Mouse (Mus musculus) intestine, embryonic 14.5 days (tissue): ENCODE results near the gene Acsbg2. TPM values are rescaled to one million over a fixed set of nuclear protein-coding genes. Genes with fewer than 3 reads are reported as not detected.
A peak's percentile ranks its signal among the peaks of the same experiment; 100 is the strongest.

Experiments used
- ATAC-seq: fragments of 200-750 bp; cut with Nextera tagmentation; replicated peaks from 2 replicates; pipeline ENCODE4 v1.8.0; 2017; ENCODE audit warnings: low read depth, moderate number of reproducible peaks, moderate TSS enrichment, moderate library complexity; ENCODE audit not compliant: low FRiP score, low TSS enrichment
- DNase-seq: peaks from one replicate; pipeline ENCODE4 v3.0.0-alpha.2; 2018; ENCODE audit warnings: low spot score
- H3K27ac ChIP-seq: fragments of 300-500 bp; sonication (generic); 2 replicates; pipeline ENCODE4 v1.5.1; 2014; ENCODE audit warnings: low read depth, mild to moderate bottlenecking, control low read depth
- H3K27me3 ChIP-seq: fragments of 300-500 bp; sonication (generic); replicated peaks from 2 replicates; pipeline ENCODE4 v1.6.1; 2014; ENCODE audit warnings: low read length, control low read depth; ENCODE audit not compliant: control insufficient read depth, insufficient read depth
- H3K36me3 ChIP-seq: fragments of 300-500 bp; sonication (generic); 2 replicates; pipeline ENCODE4 v1.6.1; 2014; ENCODE audit warnings: low read length, control low read depth; ENCODE audit not compliant: control insufficient read depth, insufficient read depth
- H3K4me1 ChIP-seq: fragments of 300-500 bp; sonication (generic); replicated peaks from 2 replicates; pipeline ENCODE4 v1.6.1; 2014; ENCODE audit warnings: low read length, control low read depth, mixed read lengths; ENCODE audit not compliant: control insufficient read depth, insufficient read depth
- H3K4me2 ChIP-seq: fragments of 300-500 bp; sonication (generic); 2 replicates; pipeline ENCODE4 v1.6.1; 2014; ENCODE audit warnings: low read length
- H3K4me3 ChIP-seq: fragments of 300-500 bp; sonication (generic); 2 replicates; pipeline ENCODE4 v1.5.1; 2014; ENCODE audit warnings: low read depth, low read length, control low read depth, mixed read lengths
- H3K9ac ChIP-seq: fragments of 300-500 bp; sonication (generic); 2 replicates; pipeline ENCODE4 v1.6.1; 2014; ENCODE audit warnings: mild to moderate bottlenecking, low read length
- H3K9me3 ChIP-seq: fragments of 300-500 bp; sonication (generic); 2 replicates; pipeline ENCODE4 v1.6.1; 2016; ENCODE audit warnings: low read length, control low read depth; ENCODE audit not compliant: control insufficient read depth
- WGBS: fragments of 180-500 bp; shearing (Covaris S2); extraction: QIAGEN DNeasy Blood & Tissue Kit; methylation state at CpG from one replicate; pipeline ENCODE4 v1.1.7; 2014; 5-methylcytosine and 5-hydroxymethylcytosine counted together
- polyA plus RNA-seq: library from polyadenylated mRNA; unstranded; fragments of >200 nt; fragmentation: Nextera tagmentation; extraction: Ambion mirVana; gene quantifications from 2 replicates; pipeline ENCODE4 v1.2.1, GENCODE M21; 2014

The Acsbg2 gene
- polyA plus RNA-seq, 1 experiment from 2014 or later = not detected

GRCm38 (mm10) chr17:56829795-56830194 is 44.5 kb downstream of the Acsbg2 start:
- Histone ChIP-seq H3K27me3 (peaks cover 13% of the 10 kb centered on the region), H3K9ac (peak overlapping the region; percentile 38), H3K4me1 (peaks cover 5% of the 10 kb centered on the region; the same call in 1 of the 2 replicates), H3K4me3 (peak overlapping the region; percentile 59), H3K4me2 (peak overlapping the region; percentile 82), H3K36me3 (no peaks in the 10 kb centered on the region), H3K27ac (no peak overlapping the region), H3K9me3 (no peaks in the 10 kb centered on the region)
- DNase-seq (peak; percentile 76), ATAC-seq (no peak)
- WGBS = 2% methylated on average over 27 of the region's 27 CpGs

DNA sequence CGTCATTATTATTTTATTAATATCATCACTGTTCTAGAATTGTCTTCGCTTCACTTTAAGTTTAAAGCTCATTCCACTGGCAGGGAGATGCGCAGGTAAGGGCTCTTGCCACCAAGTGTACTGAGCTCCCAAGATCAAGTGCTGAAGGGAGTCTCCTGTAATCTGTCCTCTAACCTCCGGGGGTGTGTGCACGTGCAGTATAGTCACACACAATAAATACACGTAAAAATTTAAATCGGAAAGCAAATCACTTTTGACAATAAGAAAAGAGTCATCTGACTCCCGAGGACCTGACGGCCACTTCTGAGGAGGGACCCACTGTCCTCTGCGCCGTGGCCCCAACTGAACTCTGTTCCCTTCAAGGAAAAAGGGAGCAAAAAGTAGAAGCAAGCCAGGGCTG is 45.1 kb downstream of the Acsbg2 start:
- WGBS = 32% methylated on average over 11 of the region's 11 CpGs
- H3K4me1 ChIP-seq = peaks cover 5% of the 10 kb centered on the region; the same call in 1 of the 2 replicates
- DNase-seq (no peak), ATAC-seq (no peak)
- H3K9ac ChIP-seq = no peak overlapping the region; the same call in 1 of the 2 replicates
- peak overlapping the region; percentile 82 for H3K4me2 ChIP-seq
- H3K36me3 ChIP-seq = no peaks in the 10 kb centered on the region
- peak overlapping the region; percentile 59 for H3K4me3 ChIP-seq
- H3K9me3 ChIP-seq = no peaks in the 10 kb centered on the region
- H3K27ac ChIP-seq = no peak overlapping the region
- peaks cover 13% of the 10 kb centered on the region for H3K27me3 ChIP-seq

- Histone ChIP-seq H3K27ac (no peak overlapping the region), H3K9ac (no peak overlapping the region), H3K9me3 (no peaks in the 10 kb centered on the region), H3K4me1 (peaks cover 5% of the 10 kb centered on the region; the same call in 1 of the 2 replicates), H3K4me3 (no peak overlapping the region), H3K4me2 (no peak overlapping the region), H3K36me3 (no peaks in the 10 kb centered on the region), H3K27me3 (peaks cover 13% of the 10 kb centered on the region)
- no peak for DNase-seq
- WGBS = 75% methylated on average over 2 of the region's 2 CpGs
- ATAC-seq = no peak; the same call in 1 of the 2 replicates
Measured at GRCm38 (mm10) chr17:56826718-56827117, 47.5 kb downstream of the Acsbg2 start.

DNA sequence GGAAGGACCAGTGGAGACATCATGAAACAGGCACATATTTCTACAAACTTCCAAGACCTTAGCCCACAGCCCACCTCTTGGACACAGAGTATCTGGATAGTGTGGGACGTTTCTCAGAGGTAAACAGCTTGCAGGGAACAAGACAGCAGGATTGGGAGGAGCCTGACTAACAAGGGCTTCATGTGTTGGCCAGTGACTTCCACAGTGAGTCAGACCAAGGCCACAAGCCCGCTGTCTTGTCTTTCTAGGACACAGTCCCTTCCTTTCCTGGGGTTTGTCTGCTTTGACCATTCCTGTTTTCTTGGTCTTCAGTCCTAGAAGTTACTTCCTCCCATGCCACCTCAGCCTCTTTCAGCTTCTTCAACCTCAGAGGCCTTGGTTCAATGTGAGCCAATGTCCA is 50.9 kb downstream of the Acsbg2 start:
- ATAC-seq = no peak
- no peaks in the 10 kb centered on the region for H3K9me3 ChIP-seq
- H3K27ac ChIP-seq = no peak overlapping the region

GRCm38 (mm10) chr17:56822380-56822779 is 51.9 kb downstream of the Acsbg2 start:
- DNase-seq (no peak), ATAC-seq (no peak)
- WGBS = 74% methylated on average over 2 of the region's 2 CpGs
- Histone ChIP-seq H3K4me2 (no peak overlapping the region), H3K27ac (peak overlapping the region; percentile 47; the same call in 1 of the 2 replicates), H3K36me3 (no peaks in the 10 kb centered on the region), H3K4me3 (no peak overlapping the region), H3K9ac (no peak overlapping the region), H3K27me3 (no peaks in the 10 kb centered on the region), H3K9me3 (no peaks in the 10 kb centered on the region), H3K4me1 (peaks cover 3% of the 10 kb centered on the region; the same call in 1 of the 2 replicates)

More for the DNA sequence above, 50.9 kb downstream of the Acsbg2 start:
- no peak overlapping the region for H3K9ac ChIP-seq
- H3K4me2 ChIP-seq = no peak overlapping the region
- H3K4me1 ChIP-seq = peaks cover 3% of the 10 kb centered on the region; the same call in 1 of the 2 replicates
- no peaks in the 10 kb centered on the region for H3K36me3 ChIP-seq
- WGBS = 69% methylated on average over 2 of the region's 2 CpGs
- no peak for DNase-seq
- no peaks in the 10 kb centered on the region for H3K27me3 ChIP-seq
- no peak overlapping the region for H3K4me3 ChIP-seq

DNA sequence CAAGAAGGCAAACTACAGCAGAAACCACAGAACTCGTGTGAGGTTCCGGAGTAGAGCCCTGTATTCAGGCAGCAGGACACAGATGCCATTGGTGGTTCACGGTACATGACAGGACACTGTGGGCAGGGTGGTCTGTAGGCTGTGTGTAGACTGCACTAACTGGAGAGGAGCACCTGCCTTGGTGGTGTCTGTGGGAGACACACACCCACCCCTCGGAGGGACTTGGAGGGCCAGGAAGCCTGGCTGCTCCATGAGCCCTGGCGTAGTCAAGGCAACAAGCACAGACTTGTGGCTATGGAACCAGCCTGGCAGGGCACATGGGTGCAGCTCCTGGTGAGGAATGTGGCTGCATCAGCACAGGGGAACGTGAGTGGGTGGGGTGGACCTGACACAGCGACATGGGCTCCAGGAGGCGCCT is 54.5 kb downstream of the Acsbg2 start:
- ATAC-seq = no peak
- H3K27me3 ChIP-seq = no peaks in the 10 kb centered on the region
- DNase-seq = no peak
- no peak overlapping the region for H3K4me3 ChIP-seq
- peaks cover 3% of the 10 kb centered on the region; the same call in 1 of the 2 replicates for H3K4me1 ChIP-seq
- H3K36me3 ChIP-seq = no peaks in the 10 kb centered on the region
- WGBS = 65% methylated on average over 8 of the region's 8 CpGs
- H3K9me3 ChIP-seq = no peaks in the 10 kb centered on the region
- H3K9ac ChIP-seq = no peak overlapping the region
- H3K4me2 ChIP-seq = no peak overlapping the region
- no peak overlapping the region; the same call in 1 of the 2 replicates for H3K27ac ChIP-seq

GRCm38 (mm10) chr17:56819032-56819545 is 55.2 kb downstream of the Acsbg2 start:
- no peak overlapping the region for H3K4me3 ChIP-seq
- no peaks in the 10 kb centered on the region for H3K9me3 ChIP-seq
- no peak for DNase-seq
- H3K4me2 ChIP-seq = no peak overlapping the region
- H3K27me3 ChIP-seq = no peaks in the 10 kb centered on the region
- H3K36me3 ChIP-seq = no peaks in the 10 kb centered on the region
- no peak for ATAC-seq
- H3K9ac ChIP-seq = no peak overlapping the region
- WGBS = 74% methylated on average over 6 of the region's 6 CpGs
- H3K4me1 ChIP-seq = peaks cover 3% of the 10 kb centered on the region; the same call in 1 of the 2 replicates
- no peak overlapping the region for H3K27ac ChIP-seq

DNA sequence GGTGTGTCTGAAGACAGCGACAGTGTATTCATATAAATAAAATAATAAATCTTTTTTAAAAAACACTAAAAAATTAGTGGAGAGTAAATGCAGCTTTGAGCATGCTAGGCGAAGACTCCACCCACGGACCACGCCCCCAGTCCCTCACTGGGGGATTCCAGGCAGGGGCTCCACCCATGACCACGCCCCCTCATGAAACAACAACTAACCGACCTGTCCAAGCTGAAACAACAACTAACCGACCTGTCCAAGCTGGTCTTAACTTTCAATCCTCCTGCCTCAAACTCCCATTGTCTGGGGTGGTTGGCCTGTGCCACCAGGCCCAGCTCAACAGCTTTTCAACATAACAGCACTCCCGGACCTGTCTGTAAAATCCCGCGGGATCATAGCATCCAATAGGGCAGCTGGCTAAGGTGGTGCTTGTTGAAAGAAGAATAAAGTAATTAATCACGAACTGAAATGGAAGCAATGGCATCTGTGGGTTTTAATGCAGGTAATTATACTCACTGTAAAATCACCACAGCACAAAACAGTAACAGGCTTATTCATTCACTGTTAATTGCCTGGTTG is 56.1 kb downstream of the Acsbg2 start:
- Histone ChIP-seq H3K36me3 (no peaks in the 10 kb centered on the region), H3K4me1 (peaks cover 7% of the 10 kb centered on the region; the same call in 1 of the 2 replicates), H3K27ac (no peak overlapping the region), H3K9me3 (no peaks in the 10 kb centered on the region), H3K27me3 (no peaks in the 10 kb centered on the region), H3K4me2 (no peak overlapping the region), H3K4me3 (no peak overlapping the region), H3K9ac (no peak overlapping the region)
- ATAC-seq (0 out of 2 replicates have a peak, but pooled peaks have one; percentile 6), DNase-seq (no peak)
- WGBS = 35% methylated on average over 11 of the region's 11 CpGs

GRCm38 (mm10) chr17:56815057-56815345 is 59.2 kb downstream of the Acsbg2 start:
- Histone ChIP-seq H3K9me3 (no peaks in the 10 kb centered on the region), H3K36me3 (no peaks in the 10 kb centered on the region), H3K9ac (no peak overlapping the region), H3K4me2 (no peak overlapping the region), H3K27me3 (no peaks in the 10 kb centered on the region), H3K4me3 (no peak overlapping the region), H3K27ac (0 out of 2 replicates have a peak overlapping the region, but pooled peaks have one; percentile 23), H3K4me1 (peaks cover 18% of the 10 kb centered on the region)
- 86% methylated on average over 3 of the region's 3 CpGs for WGBS
- DNase-seq (no peak), ATAC-seq (no peak)
